Mouse (Mus musculus) heart, postnatal 0 days (tissue): ENCODE measurements around the gene Lce3d.

Experiments used
- CTCF ChIP-seq: IDR thresholded peaks from 2 replicates; pipeline ENCODE4 v1.5.1; 2016; ENCODE audit warnings: antibody characterized with exemption, control low read depth, low read depth
- EP300 ChIP-seq: IDR thresholded peaks from 2 replicates; pipeline ENCODE4 v1.6.1; 2016; ENCODE audit warnings: antibody characterized with exemption, low read depth

GRCm38 (mm10) chr3:93000621-93001020 is 43.4 kb downstream of the Lce3d start:
- no peak for TF ChIP-seq CTCF
- TF ChIP-seq EP300: no peak
